Mouse (Mus musculus) CD4-positive helper T cell, adult 2 months (primary cell): ENCODE data around the gene 2010315B03Rik.

ENCODE experiments used
- DNase-seq: peaks from one replicate; pipeline ENCODE4 v3.0.0-alpha.2; 2012; ENCODE audit warnings: low read depth, missing footprints, low spot score

The 2010315B03Rik gene

GRCm38 (mm10) chr9:124312171-124313142 is at the start of gene 2010315B03Rik:
Gene 2010315B03Rik (minus strand): TSS chr9:124312696.
- DNase-seq: peak; percentile 90

DNA sequence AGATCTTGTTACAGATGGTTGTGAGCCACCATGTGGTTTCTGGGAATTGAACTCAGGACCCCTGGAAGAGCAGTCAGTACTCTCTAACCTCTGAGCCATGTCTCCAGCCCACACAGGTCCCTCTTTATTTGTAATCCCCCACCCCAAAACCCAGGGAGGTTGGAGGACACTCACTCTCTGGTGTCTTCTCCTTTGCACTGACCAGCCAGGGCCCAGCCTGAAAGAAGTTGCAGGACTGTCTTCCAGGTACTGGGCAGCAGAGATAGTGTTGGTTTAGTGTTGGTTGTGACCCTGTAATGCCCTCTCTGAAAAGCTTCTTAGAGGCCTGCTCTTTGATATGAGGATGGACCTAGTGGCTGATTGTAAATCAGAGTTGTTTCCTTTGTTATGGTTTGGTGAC is 994 bp downstream of the 2010315B03Rik start:
- no peak for DNase-seq

- DNase-seq: no peak
Measured at GRCm38 (mm10) chr9:124288329-124288728, 24.2 kb downstream of the 2010315B03Rik start.

GRCm38 (mm10) chr9:124281912-124282686 is 30.4 kb downstream of the 2010315B03Rik start:
- peak; percentile 91 for DNase-seq

DNA sequence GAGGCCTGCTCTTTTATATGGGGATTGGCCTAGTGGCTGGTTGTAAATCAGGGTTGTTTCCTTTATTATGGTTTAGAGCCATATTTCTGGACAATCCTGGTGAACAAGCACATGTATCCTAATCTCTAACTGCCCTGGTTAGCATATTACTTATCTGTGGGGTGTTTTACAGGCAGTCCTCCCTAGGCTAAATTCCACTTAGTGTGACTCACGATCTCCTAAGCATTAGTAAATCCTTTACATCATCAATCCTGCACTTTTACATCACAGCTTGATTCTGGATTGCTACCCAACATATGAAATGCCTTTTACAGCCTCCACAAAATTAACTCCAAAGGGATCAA is 31.1 kb downstream of the 2010315B03Rik start:
- peak; percentile 48 for DNase-seq

DNA sequence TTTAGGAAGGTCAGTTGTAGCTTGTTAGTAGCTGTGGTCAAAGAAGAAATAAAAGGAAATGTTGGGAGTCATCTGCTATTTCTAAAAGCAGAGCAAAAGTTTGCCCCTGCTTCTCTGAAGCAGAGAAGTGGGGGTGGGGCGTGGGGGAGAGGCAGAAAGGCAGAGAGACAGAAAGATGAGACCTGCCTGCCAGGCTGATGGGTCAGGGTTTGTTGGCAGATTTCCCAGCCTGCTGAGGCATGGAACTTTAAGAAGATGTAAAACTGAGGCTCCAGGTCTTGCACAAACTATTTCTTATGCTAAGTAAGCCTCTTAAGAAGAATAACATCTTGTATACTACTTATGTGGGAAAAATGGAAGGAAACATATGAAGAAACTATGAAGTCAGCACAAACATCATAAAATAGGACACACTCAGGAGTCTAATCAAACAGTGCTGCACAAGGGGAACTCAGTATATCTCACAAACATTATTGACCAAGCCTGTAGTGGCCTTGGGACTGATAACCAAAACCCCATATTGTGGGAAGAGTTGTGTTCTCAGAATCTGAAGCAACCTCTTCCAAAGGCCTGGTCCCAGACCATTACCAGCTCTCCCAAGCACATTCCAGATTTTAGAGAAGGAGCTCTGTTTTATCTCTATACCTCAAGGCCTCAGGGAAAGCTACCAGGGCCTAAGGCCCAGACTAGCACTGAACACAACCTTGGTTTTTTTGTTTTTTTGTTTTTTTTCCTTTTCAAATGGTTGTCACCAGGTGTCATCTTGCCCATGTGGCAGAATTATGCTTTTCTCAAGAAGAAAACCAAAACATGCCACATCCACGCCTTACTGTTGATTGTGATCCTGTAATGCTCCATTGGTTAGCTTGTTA is 31.7 kb downstream of the 2010315B03Rik start:
- DNase-seq: no peak

DNA sequence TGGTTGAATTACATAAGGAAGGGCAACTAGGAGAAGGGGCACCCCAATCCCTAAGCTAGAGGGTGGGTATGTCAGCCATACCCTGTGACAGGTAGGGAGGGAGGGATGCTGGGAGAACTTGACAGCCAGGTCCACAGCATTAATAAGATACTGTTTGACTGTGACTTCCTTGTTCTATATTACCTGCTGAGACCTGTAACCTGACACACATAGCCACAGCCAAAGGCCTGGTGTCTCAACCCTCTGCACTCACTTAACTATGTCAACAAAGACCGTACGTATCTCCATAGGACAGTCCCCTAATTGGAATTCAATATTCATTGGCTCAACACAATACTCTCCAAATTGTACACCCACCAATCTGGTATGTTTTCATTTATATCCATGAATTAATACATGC is 33.2 kb downstream of the 2010315B03Rik start:
- DNase-seq: no peak

GRCm38 (mm10) chr9:124275064-124275463 is 37.4 kb downstream of the 2010315B03Rik start:
- no peak for DNase-seq

DNA sequence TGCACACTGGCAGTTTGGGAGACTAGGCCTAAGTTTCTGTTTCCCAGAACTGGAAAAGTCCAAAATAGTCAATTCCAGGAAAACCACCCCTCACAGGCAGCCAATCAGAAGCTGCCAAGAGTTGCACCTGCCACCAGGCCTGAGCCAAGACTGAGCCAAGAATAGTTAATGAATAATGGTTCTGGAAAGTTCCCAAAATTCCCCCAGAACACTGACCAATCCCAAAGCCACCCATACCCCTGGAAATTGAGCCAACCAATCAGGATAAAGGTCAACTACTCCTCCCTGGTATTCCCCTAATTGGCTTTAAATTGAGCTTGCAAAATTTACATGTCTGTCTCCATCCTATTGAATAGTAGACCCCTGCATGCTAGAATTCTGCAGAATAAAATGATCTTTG is 39.3 kb downstream of the 2010315B03Rik start:
- DNase-seq: no peak

- DNase-seq: no peak
Measured at GRCm38 (mm10) chr9:124267929-124268328, 44.6 kb downstream of the 2010315B03Rik start.

GRCm38 (mm10) chr9:124267493-124267892 is 45.0 kb downstream of the 2010315B03Rik start:
- no peak for DNase-seq

GRCm38 (mm10) chr9:124262987-124263717 is 49.3 kb downstream of the 2010315B03Rik start:
- no peak for DNase-seq

GRCm38 (mm10) chr9:124258067-124258556 is 54.4 kb downstream of the 2010315B03Rik start:
- peak; percentile 23 for DNase-seq

- DNase-seq: peak; percentile 75
Measured at GRCm38 (mm10) chr9:124257200-124258066, 55.1 kb downstream of the 2010315B03Rik start.

GRCm38 (mm10) chr9:124256271-124257199 is 56.0 kb downstream of the 2010315B03Rik start:
- peak; percentile 44 for DNase-seq

DNA sequence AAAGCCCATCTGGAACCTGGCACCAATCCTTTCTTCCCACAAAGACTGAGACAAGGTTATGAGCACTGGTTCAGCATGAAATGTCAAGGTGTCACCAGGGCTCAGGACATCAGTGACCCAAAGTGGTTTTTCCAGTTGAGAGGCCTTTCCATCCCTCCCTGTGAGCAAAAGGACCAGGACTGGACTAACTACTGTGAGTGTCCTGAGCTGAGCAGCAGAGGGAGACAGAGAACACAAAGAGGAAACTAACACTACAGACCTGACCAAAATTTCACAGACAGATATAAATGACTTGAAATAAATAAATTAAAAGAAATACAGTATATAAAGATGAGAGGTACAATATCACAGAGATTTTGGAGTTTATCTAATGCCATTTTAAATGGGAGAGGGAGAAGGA is 61.1 kb downstream of the 2010315B03Rik start:
- no peak for DNase-seq
